Mouse (Mus musculus) midbrain, postnatal 0 days (tissue): ENCODE results near the gene Apobec4. TPM values are rescaled to one million over a fixed set of nuclear protein-coding genes. Genes with fewer than 3 reads are reported as not detected.
"Not testable (repeated sequence)": the region's sequence is repeated elsewhere in the genome, so short reads cannot be mapped to it uniquely, and the experiment has no call there.

ENCODE experiments used
- ATAC-seq: fragments of 200-750 bp; cut with Nextera tagmentation; 2 replicates; pipeline ENCODE4 v1.8.0; 2017; ENCODE audit warnings: moderate number of reproducible peaks, mild to moderate bottlenecking, moderate TSS enrichment, moderate library complexity; ENCODE audit not compliant: low FRiP score
- DNase-seq: peaks from one replicate; pipeline ENCODE4 v3.0.0-alpha.2; 2015; ENCODE audit warnings: low spot score
- H3K27ac ChIP-seq: fragments of 300-500 bp; sonication (generic); 2 replicates; pipeline ENCODE4 v1.5.1; 2014; ENCODE audit warnings: low read depth, mild to moderate bottlenecking, low read length, mixed read lengths
- H3K27me3 ChIP-seq: fragments of 300-500 bp; sonication (generic); 2 replicates; pipeline ENCODE4 v1.6.1; 2014; ENCODE audit warnings: low read length, control low read depth, mixed read lengths; ENCODE audit not compliant: insufficient read depth
- H3K36me3 ChIP-seq: fragments of 300-500 bp; sonication (generic); 2 replicates; pipeline ENCODE4 v1.6.1; 2014; ENCODE audit warnings: low read length, control low read depth, mixed read lengths; ENCODE audit not compliant: insufficient read depth
- H3K4me1 ChIP-seq: fragments of 300-500 bp; sonication (generic); 2 replicates; pipeline ENCODE4 v1.6.1; 2014; ENCODE audit warnings: mild to moderate bottlenecking, control low read depth, antibody characterized with exemption, low read length, mixed read lengths; ENCODE audit not compliant: insufficient read depth
- H3K4me2 ChIP-seq: fragments of 300-500 bp; sonication (generic); 2 replicates; pipeline ENCODE4 v1.6.1; 2014; ENCODE audit warnings: low read depth, mild to moderate bottlenecking, low read length, mixed read lengths; ENCODE audit not compliant: poor library complexity, severe bottlenecking
- H3K4me3 ChIP-seq: fragments of 300-500 bp; sonication (generic); 2 replicates; pipeline ENCODE4 v1.5.1; 2014; ENCODE audit warnings: low read depth, mild to moderate bottlenecking, low read length, moderate library complexity
- H3K9ac ChIP-seq: fragments of 300-500 bp; sonication (generic); replicated peaks from 2 replicates; pipeline ENCODE4 v1.6.1; 2014; ENCODE audit warnings: mild to moderate bottlenecking, low read length, moderate library complexity, mixed read lengths; ENCODE audit not compliant: poor library complexity, severe bottlenecking
- H3K9me3 ChIP-seq: fragments of 300-500 bp; sonication (generic); 2 replicates; pipeline ENCODE4 v1.6.1; 2016; ENCODE audit warnings: low read length, control low read depth
- CTCF ChIP-seq: IDR thresholded peaks from 2 replicates; pipeline ENCODE4 v1.5.1; 2016; ENCODE audit warnings: antibody characterized with exemption, mild to moderate bottlenecking
- WGBS: fragments of 180-500 bp; shearing (Covaris S2); extraction: QIAGEN DNeasy Blood & Tissue Kit; methylation state at CpG from one replicate; pipeline ENCODE4 v1.1.7; 2014; 5-methylcytosine and 5-hydroxymethylcytosine counted together
- polyA plus RNA-seq: library from polyadenylated mRNA; unstranded; fragments of >200 nt; fragmentation: Nextera tagmentation; extraction: Ambion mirVana; gene quantifications from 2 replicates; pipeline ENCODE4 v1.2.1, GENCODE M21; 2015
- total RNA-seq: library from RNA; depleted of rRNA; stranded (reverse); fragments of >200 nt; gene quantifications from 2 replicates; pipeline ENCODE4 v1.2.3, GENCODE M21; 2014

The Apobec4 gene
- total and polyA plus RNA-seq, 2 experiments from 2014 or later = not detected

- H3K4me1 ChIP-seq = no peaks in the 10 kb centered on the region
- WGBS = 3% methylated on average over 5 of the region's 5 CpGs
- peaks cover 18% of the 10 kb centered on the region for H3K36me3 ChIP-seq
- DNase-seq (peak; percentile 96), ATAC-seq (peak; percentile 21; the same call in 1 of the 2 replicates)
- H3K27ac ChIP-seq = no peak overlapping the region
- TF ChIP-seq CTCF = peak; percentile 88
- peak overlapping the region; percentile 66 for H3K4me2 ChIP-seq
- peak overlapping the region; percentile 94; the same call in 1 of the 2 replicates for H3K9ac ChIP-seq
- no peaks in the 10 kb centered on the region for H3K27me3 ChIP-seq
- peak overlapping the region; percentile 98 for H3K4me3 ChIP-seq
- H3K9me3 ChIP-seq = no peaks in the 10 kb centered on the region
Measured at GRCm38 (mm10) chr1:152767749-152768488, 17.6 kb downstream of the Apobec4 start.

- Histone ChIP-seq H3K4me1 (no peaks in the 10 kb centered on the region), H3K27ac (no peak overlapping the region), H3K9ac (no peak overlapping the region), H3K27me3 (no peaks in the 10 kb centered on the region), H3K4me3 (no peak overlapping the region), H3K36me3 (peaks cover 37% of the 10 kb centered on the region), H3K9me3 (no peaks in the 10 kb centered on the region), H3K4me2 (no peak overlapping the region)
- ATAC-seq (no peak), DNase-seq (no peak)
- TF ChIP-seq CTCF = no peak
- 88% methylated on average over 9 of the region's 9 CpGs for WGBS
Measured at GRCm38 (mm10) chr1:152771016-152771415, 20.7 kb downstream of the Apobec4 start.

GRCm38 (mm10) chr1:152774601-152775000, 24.2 kb downstream of the Apobec4 start:
- ATAC-seq, H3K9me3 ChIP-seq, H3K4me3 ChIP-seq, H3K27ac ChIP-seq, H3K27me3 ChIP-seq, H3K4me1 ChIP-seq, DNase-seq, H3K4me2 ChIP-seq, H3K9ac ChIP-seq: not testable (repeated sequence)
- 90% methylated on average over 3 of the region's 3 CpGs for WGBS
- peaks cover 37% of the 10 kb centered on the region for H3K36me3 ChIP-seq

GRCm38 (mm10) chr1:152779071-152779737, 28.9 kb downstream of the Apobec4 start:
- no peak for ATAC-seq
- H3K9me3 ChIP-seq = no peaks in the 10 kb centered on the region
- TF ChIP-seq CTCF = peak; percentile 63
- H3K27ac ChIP-seq = no peak overlapping the region
- no peak overlapping the region for H3K9ac ChIP-seq
- H3K4me3 ChIP-seq = no peak overlapping the region
- no peak overlapping the region for H3K4me2 ChIP-seq
- no peaks in the 10 kb centered on the region for H3K27me3 ChIP-seq
- H3K36me3 ChIP-seq = peaks cover 9% of the 10 kb centered on the region; the same call in 1 of the 2 replicates
- WGBS = 39% methylated on average over 10 of the region's 10 CpGs
- H3K4me1 ChIP-seq = no peaks in the 10 kb centered on the region
- peak; percentile 44 for DNase-seq

GRCm38 (mm10) chr1:152784620-152785019, 34.3 kb downstream of the Apobec4 start:
- no peak for DNase-seq
- H3K36me3 ChIP-seq = no peaks in the 10 kb centered on the region
- H3K4me2 ChIP-seq = no peak overlapping the region
- H3K9ac ChIP-seq = no peak overlapping the region
- no peak for TF ChIP-seq CTCF
- H3K27ac ChIP-seq = no peak overlapping the region
- H3K9me3 ChIP-seq = no peaks in the 10 kb centered on the region
- no peaks in the 10 kb centered on the region for H3K27me3 ChIP-seq
- no peak overlapping the region for H3K4me3 ChIP-seq
- no peaks in the 10 kb centered on the region for H3K4me1 ChIP-seq
- WGBS = 97% methylated on average over 8 of the region's 8 CpGs
- ATAC-seq = no peak

- not testable (repeated sequence) for H3K36me3 ChIP-seq, H3K4me3 ChIP-seq, H3K27ac ChIP-seq, H3K4me1 ChIP-seq, H3K9ac ChIP-seq, ATAC-seq, H3K27me3 ChIP-seq, H3K4me2 ChIP-seq, DNase-seq, H3K9me3 ChIP-seq
- 93% methylated on average over 3 of the region's 3 CpGs for WGBS
Measured at GRCm38 (mm10) chr1:152785446-152785845, 35.1 kb downstream of the Apobec4 start.
